1 mouse cellular context compared by ENCODE assay signal in genomic region chr9:62839172-62839770, GRCm38 (mm10).
A peak's percentile ranks its signal among the peaks of the same experiment; 100 is the strongest.
TF ChIP-seq lines count a peak whose summit lies in the region.

No protein-coding gene starts in this region.

TF ChIP-seq in MEL, 35 proteins besides CTCF, POLR2A, EP300 and RAD21 (continued from another document):
- TF ChIP-seq MXI1 (IDR thresholded peaks at IDR 0.05; ENCODE audit: low read depth, low read length) = peak; percentile 65
- TF ChIP-seq MAX (IDR thresholded peaks at IDR 0.05; ENCODE audit: low read length) = peak; percentile 9; the same call in 1 of the 2 replicates
